Mouse (Mus musculus): ENCODE data around the gene Nol10.

Nol10 gene

DNA sequence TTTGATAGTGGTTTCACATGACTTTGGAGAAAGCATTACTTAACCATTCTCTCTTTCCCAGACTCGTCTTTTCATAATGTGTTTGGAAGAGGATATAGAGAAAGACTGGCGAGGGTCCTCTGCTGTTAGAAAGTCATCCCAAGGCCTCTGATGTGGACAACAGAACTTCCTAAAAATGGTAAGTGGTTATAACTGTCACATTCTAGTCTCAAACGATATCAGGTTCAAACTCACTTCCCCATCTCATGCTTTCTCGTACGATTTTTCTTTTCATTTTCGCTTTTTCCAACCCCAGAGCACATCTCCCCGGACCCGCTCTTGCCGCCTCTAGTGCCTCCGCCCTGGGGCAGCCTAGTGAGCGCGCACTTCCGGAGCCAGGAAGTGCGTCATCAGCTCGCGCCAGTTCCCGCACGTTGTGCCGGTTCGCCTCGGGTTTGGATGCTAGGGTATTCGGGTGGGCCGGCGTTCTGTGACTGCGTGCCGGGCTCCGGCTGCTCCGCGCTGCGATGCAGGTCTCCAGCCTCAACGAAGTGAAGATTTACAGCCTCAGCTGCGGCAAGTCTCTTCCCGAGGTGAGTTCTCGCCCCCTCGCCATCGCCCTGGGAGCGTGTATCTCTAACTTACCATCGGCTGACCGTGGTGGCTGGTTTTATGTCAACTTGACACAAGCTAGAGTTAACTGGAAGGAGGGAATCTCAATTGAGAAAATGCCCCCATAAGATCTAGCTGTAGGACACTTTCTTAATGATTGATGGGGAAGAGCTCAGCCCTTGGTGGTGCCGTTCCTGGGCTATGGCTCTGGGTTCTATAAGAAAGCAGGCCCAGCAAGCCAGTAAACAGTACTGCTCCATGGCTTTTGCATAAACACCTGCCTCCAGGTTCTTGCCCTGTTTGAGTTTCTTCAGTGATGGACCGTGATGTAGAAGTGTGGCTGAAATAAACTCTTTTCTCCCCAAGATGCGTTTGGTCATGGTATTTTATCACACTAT is at the start of gene Nol10:
Gene Nol10 (plus strand): TSS at position 411 of the 989 bp plus-strand sequence.
- peak; percentile 87 for DNase-seq (ENCODE audit: low spot score)

DNA sequence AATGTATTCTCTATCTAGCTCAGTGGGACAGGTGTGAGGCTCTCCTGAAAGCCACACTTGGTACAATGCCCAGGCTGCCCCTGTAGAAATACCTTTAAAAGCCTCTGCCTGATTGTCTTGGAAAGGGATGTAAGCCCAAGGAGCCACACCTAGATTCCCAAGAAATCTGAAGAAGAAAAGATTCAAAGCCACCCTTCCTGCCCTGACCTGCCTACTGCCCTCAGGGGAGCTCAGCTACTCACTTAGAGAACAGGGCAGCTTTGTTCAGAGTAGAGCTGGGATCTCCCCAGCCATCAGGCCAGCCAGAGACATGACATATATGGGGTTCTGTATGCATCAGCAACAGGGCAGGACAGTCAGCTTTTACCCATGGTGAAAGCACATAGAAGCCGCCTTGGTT is 48.4 kb upstream of the Nol10 start:
- DNase-seq (ENCODE audit: low spot score): no peak

DNA sequence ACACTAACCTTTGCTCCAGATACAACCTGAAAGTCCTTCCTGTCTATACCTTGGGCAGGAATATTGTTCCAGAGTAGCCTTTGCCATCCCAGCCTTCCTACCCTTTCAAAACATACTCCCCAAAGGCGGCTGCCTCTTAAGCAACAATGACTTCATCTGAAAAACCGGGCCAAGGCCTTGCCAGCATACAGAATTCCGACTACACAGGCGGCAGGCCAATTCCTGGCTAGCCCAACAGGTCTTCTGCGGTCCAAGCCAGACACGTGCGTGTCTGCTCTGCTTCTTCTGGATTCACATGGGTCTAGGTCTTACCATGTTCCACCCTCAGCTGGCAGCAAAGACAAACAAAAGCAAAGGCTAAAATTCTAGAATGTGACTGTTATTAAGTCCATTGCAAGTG is 42.8 kb upstream of the Nol10 start:
- peak; percentile 79 for DNase-seq (ENCODE audit: low spot score)

DNA sequence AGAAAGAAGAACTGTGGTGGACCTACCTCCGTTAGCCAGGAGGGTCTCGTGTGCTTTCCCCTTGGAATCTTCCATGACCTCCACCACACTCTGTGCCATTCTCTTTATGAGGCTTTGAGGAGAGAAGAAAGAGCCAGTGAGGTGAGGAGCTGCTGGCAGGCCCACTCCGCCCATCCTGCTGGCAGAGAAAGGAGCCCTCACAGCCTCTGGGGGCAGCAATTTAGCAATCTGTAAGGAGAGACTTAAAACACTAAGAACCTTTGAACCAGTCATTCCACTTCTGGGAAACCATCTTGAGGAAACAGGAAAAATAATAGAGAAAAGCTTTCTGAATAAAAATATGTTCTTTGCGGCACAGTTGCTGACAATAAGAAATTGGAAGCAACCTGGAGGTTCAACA is 40.0 kb upstream of the Nol10 start:
- no peak for DNase-seq (ENCODE audit: low spot score)

DNA sequence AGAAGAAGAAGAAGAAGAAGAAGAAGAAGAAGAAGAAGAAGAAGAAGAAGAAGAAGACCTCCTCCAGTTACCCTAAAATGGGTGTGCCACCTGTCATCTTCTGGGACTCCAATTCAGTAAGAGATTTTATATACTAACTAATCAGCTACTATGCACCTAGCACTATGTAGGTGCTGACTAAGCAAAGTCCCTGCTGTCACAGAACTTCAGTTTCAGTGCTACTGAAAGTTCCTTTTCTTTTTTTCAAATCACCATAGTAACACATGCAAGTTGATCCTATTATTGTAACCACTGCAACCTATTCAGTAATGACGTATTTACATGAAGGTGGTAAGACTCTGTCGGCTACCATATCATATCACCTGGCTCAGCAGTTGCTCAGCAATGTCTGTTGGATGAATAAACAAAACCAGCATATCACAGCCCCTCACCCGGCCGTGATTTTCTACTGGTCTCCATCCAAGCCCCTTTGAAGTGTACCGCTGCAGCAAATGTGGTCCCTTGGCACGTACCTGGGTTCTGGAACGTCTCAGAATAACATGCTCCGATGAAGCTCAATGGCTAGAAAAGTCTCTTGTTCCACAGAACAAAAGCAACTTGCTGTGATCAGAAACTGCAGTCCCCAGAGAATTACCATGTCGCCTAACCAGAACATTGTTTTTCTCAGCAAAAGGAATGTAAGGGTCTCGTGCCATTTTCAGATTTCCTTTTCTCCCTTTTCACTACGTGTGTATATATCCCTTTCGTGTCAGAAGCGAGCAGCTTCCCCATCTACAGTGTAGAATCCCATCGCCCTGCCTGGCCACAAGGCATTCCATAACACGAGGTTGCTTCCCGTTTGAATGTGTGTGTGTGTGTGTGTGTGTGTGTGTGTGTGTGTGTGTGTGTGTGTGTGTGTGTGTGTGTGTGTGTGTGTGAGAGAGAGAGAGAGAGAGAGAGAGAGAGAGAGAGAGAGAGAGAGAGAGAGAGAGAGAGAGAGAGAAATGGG is 37.1 kb upstream of the Nol10 start:
- no peak for DNase-seq (ENCODE audit: low spot score)

DNA sequence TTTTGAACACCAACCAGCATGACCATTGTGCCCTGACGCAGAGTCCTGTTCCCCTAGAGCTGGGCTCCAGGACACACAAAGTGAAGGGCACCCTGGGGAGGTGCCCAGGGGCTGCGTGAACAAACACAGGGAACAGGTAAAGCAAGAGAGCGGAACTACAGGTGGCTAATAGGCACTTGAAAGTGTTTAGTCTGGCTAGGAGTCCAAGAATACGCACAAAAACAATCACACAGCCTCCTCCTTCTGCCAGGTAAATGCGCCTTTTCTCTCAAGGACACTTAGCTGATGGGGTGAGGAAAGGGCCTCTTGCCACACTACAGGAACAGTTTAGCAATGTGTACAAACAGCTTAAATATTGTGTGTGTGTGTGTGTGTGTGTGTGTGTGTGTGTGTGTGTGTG is 32.2 kb upstream of the Nol10 start:
- DNase-seq (ENCODE audit: low spot score): no peak

DNA sequence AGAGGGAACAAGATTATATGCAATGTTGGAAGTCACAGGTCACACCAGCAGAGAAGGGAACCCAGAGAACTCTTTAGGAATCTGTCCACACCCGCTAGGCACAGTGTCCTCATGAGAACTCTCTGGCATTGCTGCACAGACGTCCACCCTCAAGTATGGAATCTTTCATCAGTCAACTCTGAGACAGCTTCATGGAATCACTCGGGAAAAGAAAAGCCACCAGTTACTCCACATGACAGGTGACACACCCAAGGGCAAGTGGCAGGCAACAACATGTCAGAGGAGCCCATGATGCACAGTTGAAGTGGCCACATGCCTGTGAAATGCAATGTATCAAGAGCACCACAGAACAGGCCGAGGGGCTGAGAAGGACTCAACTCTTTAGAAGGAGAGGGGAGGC is 30.3 kb upstream of the Nol10 start:
- DNase-seq (ENCODE audit: low spot score): peak; percentile 47

DNA sequence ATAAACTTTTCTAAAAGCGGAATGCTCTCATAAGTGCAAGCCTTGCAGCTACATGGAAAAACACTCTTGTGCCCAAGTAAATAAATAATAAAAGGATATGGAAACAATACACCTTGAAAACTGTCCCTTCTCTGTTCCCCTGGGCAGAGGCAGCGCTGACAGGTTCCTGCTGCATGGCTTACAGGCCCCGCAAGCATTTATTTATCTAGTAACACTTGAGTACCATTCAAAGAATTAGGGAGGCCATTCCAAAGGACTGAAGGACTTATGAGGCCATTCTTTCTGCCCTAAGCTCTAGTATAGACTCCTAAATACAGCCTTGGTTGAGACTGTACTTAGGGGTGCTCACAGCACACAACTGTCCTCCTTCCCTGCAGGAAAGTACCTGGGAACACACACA is 29.8 kb upstream of the Nol10 start:
- DNase-seq (ENCODE audit: low spot score): no peak

DNA sequence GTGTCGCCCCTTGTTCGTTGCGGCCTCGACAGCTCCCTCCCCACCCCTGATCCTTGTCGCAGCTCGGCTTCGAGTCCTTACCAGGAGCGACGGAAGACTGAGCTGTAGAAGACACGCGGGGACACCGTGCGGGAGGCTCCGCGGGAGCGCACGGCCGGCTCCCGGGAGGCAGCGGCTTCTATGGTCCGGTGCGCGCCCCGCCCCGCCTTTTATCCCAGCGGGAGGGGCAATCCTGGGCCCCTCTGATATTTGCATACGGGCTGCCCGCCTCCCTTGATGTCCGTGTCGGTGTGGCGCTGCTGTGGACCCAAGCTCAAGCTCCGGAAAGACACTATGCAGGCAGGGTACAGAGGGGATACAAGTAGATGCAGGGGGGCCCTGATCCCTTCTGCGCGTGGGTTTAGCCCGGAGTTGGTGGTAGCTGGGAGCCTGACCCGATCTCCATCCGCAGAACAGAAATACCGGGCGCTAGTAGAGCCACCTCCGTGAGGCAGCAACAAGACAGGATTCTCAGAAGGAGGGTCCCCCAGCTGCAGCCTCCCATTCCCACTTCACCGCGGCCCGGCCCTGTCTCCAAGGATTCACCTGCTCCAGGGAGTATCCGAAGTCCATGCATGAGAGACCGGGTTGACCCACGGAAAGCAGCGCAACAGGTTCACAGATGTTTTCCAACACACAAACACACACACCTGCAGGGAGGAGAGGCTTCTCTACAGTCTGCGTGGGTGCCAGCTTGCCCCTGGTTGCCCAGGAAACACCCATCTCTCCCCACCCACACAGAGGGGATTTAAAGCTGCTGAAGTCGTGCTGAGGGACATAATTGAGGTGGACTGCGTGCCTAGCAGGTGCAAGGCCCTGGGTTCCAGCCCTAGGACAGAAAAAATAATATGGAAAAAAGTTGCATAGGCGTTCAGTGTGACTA is 23.4 kb upstream of the Nol10 start:
- no peak for DNase-seq (ENCODE audit: low spot score)

DNA sequence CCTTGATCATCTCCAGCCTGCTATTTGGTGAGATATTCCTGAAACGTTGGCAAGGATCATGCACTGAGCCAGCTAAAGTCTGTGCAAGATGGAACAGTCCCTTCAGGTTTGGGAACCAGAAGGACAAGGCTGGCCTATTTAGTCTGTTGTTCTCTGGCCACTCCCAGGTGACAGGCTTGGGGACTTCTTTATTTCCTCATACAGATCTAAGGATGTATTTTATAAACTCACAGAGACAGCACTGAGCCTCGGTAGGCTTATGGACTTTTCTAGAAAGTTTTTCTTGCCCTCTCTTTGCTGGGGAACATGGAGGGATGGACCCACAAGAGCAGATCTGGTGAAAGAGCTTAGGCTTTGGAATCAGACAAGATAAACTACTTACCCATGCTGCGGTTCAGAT is 19.0 kb upstream of the Nol10 start, which contains the start of gene Atp6v1c2:
Gene Atp6v1c2 (minus strand): TSS at position 101 of the 400 bp plus-strand sequence.
- no peak for DNase-seq (ENCODE audit: low spot score)

DNA sequence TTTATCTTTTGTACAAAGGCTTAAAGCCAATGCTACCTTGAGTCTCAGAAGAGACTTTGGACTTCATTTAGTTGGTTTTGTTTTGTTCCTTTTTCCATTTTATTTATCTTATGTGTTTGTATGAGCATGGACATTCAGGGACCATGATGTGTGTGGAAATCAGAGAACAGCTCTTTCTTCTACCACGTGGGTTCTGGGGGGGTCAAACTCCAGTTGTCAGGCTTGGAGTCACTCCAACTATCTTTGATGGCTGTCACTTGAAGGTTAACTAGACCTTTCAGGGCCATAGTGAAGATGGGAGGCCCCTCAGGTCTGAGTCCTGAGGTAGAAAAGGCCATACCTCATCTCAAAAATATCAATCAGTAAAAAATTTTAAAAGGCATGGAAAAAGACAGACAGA is 14.8 kb upstream of the Nol10 start:
- DNase-seq (ENCODE audit: low spot score): no peak

DNA sequence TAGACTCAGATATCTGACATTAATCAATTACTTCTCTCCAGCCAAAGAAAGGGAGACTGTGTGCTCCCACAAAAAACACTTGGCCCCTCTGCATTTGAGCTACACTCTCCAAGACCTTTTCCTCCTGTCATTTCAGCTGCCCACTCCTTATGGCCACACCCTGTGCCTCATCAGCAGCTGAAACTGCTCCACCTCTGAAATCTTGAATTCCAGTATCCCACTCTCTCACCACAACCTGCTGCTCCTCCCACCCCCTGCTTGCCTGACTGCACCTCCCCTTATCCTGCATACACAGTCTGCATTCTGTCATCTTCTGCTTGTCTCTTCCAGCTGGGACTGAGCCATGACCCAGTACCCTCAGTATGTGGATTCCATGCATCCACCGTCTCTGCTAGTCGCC is 9.9 kb upstream of the Nol10 start:
- DNase-seq (ENCODE audit: low spot score): no peak

DNA sequence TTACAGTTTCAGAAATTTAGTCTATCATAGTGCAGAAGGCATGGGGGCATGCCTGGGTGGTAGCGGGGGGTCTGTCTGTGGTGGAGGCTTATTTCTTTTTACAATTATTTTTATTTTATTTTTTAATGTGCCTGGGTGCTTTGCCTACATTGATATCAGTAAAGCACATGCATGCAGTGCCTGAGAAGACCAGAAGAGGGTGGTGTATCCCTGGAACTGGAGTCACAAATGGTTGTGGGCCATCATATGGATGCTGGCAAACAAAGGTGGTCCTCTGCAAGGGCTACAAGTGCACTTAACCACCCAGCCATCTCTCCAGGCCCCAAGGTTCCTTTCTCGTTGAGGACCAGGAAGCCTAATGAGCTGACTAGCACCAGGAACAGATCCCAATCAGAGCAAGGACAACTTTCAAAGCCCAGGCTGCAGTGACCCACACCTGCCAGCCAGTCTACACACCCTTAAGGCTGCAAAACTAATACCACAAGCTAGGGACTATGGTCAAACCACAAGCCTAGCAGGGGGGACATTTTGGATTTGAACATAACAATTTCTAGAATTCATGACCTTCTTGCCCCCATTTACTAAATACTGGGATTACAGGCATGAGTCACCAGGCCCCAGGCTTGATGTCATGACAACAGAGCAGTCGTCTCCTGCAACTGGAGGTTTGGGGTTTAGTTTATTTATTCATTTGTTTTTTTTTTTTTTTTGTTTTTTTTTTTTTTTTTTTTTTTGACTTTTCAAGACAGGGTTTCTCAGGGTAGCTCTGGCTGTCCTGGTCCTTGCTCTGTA is 8.9 kb upstream of the Nol10 start:
- DNase-seq (ENCODE audit: low spot score): no peak

DNA sequence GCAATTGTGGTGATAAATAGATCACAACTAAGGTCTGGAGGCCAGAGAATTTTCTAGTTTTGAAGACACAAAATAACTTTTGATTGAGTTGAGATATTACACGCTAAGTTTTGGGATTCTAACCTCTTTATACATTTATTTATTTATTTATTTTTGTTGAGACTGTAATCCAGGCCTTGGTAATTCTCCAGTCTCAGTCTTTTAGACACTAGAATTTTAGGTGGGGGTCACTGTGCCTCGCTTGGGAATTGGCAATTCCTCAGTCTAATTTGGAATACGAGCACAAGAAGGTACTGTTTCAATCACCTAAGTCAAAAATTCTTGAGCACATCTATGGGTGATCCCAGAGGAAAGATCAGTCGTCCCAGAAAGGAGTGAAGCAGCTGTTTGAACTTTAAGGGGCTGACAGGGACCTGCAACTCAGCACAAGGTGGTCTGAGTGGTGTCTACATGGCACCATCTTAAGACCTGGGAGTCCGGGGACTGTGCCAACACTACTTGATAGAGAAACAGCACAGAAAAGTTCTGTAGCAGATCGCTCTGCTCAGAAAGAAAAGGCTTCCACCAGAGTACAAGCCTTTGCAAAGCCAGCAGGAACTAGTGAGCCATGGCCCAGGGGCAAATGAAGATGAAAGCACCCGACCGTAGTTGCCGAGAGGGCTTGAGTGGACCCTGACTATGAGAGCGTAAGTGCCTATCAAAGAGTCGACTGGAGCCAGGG is 771 bp upstream of the Nol10 start:
- DNase-seq (ENCODE audit: low spot score): no peak

DNA sequence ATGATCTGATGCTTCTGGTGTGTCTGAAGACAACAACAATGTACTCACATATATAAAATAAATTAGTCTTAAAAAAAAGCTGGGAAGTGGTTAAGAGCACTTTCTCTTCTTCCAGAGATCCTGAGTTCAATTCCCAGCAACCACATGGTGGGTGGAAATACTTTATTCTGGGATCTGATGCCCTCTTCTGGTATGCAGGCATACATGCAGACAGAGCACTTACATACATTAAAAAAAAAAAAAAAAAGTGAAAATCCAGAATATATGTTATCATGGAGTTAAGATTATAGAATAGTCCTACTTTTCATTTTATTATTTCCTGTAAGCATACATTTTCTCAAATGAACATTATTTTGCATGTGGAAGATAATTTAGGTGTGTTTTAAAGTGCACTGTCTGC is 1.8 kb downstream of the Nol10 start:
- peak; percentile 5 for DNase-seq (ENCODE audit: low spot score)

DNA sequence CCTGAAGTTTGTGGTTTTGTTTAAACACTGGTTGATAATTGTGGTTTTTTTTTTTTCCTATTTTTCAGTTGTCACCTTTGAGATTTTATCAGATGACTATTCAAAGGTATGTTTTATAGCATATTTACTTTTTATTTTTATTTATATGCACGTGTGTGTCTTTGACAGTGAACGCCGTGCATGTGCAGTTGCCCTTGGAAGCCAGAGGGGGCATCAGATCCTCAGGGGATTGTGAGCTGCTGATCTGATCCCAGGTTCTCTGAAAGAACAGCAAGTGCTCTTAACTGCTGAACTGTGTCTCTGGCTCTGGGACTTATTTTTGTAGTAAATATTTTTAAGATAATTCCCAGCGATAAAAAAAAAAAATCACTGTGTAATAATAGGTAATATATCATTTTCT is 8.6 kb downstream of the Nol10 start:
- no peak for DNase-seq (ENCODE audit: low spot score)

DNA sequence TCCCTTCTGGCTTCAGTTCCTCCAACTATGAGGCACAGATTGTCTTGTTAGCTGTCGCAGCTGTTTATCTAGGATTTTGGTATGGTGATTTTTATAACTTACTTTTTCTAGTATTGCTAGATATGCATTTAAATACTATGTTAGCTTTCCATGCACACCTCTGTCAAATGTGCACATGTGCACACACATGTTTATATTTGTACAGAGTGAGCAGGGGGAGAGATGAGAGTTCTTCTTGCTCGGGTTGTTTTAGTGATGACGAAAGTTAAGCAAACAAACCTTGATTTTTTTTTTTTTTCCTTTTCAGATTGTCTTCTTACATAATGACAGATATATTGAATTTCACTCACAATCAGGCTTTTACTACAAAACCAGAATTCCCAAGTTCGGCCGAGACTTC is 9.5 kb downstream of the Nol10 start:
- DNase-seq (ENCODE audit: low spot score): no peak

DNA sequence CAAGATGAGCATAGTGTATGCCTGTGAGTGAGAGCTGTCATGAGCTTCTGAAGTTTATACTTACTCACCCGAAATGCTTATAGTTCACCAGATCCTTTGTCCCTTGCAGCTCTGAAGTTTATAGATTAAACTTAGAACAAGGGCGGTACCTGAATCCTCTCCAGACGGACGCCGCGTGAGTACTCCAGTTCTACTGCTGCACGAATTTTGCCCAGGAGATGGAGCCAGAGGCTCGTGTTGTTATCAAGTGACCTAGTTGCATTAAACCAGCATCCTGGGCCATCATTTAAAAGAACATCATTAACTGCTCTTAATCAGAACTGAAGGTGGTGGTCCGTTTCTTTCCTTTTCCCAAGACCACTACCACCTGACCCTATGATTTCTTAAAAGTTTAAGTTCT is 10.7 kb downstream of the Nol10 start:
- peak; percentile 18 for DNase-seq (ENCODE audit: low spot score)

DNA sequence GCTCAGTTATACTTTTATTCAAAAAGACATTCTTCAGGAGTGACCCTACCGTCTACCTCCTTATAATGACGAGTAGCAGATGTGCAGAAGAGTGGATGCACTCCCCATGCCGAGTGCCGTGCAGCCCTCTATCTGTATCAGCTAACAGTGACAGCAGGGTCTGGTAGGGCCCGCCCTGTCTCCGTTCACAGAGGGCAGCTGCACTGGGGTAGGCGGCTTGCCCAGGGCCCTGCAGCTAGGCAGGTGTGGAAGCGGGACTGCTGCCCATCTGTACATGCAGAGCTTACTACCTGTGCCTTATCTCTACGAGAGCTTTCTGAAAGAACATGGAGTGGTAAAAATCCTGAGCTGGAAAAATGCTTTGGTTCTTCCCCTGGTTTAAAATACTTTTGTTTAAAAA is 11.8 kb downstream of the Nol10 start:
- no peak for DNase-seq (ENCODE audit: low spot score)

DNA sequence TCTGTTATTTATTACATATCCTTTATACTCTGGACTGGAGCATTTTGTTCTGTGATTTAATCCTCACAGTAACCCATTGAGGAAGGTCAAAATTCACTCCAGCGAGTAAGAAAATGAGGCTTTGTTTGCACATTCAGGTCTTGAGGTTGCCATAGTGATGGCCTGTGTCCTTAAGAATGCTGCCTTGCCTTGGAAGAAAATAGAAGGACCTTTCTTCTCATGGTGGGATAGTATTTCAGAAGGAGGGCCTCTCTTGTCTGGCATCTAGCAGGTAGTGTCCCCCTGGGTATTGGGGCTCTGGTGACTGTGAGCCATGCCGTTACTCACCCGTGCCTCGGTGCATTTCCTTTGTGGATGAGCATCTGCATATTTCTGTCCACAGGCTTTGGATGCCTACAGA is 12.4 kb downstream of the Nol10 start:
- no peak for DNase-seq (ENCODE audit: low spot score)

All from adipocyte (in vitro differentiated cells).